Mouse (Mus musculus) Muller cell, postnatal 12 days (primary cell): ENCODE results near the gene Il3ra.
A peak's percentile ranks its signal among the peaks of the same experiment; 100 is the strongest.

Experiments used
- DNase-seq: peaks from one replicate; pipeline ENCODE4 v3.0.0-alpha.2; 2015; ENCODE audit errors: inconsistent ontology term

Il3ra gene

DNA sequence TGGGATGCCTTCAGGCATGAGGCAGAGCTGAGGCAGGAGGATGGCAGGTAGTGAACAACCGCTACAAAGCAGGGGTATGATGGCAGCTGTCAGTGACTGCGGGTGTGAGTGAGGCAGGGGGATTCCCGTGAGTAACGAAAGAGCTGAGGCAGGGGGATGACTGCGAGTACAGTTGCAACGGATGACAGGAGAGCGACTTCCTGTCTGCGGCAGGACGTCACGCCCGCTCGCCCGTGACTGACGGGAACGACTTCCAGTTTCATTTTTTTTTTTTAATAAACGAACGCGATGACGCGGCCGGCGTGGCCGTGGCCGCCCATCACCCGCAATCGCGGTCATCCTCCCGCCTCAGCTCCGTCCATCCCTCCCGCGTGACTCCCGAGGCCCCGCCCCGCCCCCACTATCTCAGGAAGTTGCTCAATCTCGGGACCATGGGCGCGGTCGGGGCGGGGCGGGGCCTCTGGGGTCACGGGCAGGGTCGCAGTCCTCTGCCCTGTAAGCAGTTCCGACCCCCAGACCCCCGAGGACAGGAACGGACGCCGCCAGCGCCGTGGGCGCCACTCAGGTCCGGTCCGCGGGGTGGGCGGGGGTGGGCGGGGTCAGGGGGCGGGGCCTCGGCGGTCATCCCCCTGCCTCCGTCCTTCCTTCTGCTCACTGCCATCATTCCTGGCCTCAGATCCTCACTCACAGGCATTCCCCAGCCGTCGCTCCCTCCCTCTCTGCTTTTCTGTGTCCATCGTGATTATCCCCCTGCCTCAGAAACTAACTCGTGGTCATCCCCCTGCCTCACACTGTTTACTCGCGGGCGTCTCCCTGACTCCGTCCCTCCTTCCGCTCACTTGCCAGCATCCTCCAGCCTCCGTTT, at the start of gene Il3ra:
Il3ra (plus strand) TSS at position 328 of the 865 bp plus-strand sequence.
- peak; percentile 93 for DNase-seq

GRCm38 (mm10) chr14:14308938-14309337, 37.1 kb upstream of the Il3ra start:
- no peak for DNase-seq

- no peak for DNase-seq
Measured at GRCm38 (mm10) chr14:14309416-14309815, 36.7 kb upstream of the Il3ra start.

- no peak for DNase-seq
Measured at GRCm38 (mm10) chr14:14322528-14322927, 23.5 kb upstream of the Il3ra start, which contains the start of gene Olfr31. Gene Olfr31, plus strand, starts transcription at chr14:14322828.

- DNase-seq, result peak; percentile 97
Measured at GRCm38 (mm10) chr14:14345113-14345871, 783 bp upstream of the Il3ra start.

- DNase-seq, result no peak
Measured at GRCm38 (mm10) chr14:14346813-14347100, 682 bp downstream of the Il3ra start.

- peak; percentile 30 for DNase-seq
Measured at GRCm38 (mm10) chr14:14347151-14347835, 1.2 kb downstream of the Il3ra start.

DNA sequence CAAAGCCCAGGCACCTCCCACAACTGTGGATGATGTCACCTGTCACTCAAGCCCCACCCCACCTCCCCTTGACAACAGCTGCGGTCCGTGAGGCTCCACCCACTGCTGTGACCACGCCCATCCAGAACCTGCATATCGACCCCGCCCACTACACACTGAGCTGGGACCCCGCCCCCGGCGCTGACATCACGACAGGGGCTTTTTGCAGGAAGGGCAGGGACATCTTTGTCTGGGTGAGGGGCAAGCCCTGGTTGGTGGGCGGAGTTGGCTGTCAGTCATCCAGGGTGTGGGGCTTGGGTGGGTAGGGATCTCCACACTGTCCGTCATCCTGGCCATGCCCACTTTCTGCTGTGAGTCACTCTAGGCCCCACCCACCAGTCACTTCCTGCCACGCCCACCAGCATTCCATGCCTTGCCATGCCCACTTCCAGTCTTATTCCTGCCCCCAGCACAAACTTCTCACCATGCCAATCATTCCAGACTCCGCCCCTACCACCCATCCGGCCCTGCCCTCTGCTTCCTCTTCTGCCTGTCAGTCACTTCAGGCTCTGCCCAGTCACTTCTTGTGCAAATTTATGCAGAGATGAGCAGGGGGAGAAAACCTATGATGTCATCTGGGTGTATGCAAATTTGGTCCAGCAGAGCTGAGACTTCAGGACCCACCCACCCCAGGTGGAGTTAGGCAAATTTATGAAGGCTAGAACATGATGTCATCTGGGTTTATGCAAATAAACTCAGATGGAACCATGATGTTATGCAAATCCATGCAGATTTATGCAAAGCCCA, 2.0 kb downstream of the Il3ra start:
- peak; percentile 56 for DNase-seq

DNA sequence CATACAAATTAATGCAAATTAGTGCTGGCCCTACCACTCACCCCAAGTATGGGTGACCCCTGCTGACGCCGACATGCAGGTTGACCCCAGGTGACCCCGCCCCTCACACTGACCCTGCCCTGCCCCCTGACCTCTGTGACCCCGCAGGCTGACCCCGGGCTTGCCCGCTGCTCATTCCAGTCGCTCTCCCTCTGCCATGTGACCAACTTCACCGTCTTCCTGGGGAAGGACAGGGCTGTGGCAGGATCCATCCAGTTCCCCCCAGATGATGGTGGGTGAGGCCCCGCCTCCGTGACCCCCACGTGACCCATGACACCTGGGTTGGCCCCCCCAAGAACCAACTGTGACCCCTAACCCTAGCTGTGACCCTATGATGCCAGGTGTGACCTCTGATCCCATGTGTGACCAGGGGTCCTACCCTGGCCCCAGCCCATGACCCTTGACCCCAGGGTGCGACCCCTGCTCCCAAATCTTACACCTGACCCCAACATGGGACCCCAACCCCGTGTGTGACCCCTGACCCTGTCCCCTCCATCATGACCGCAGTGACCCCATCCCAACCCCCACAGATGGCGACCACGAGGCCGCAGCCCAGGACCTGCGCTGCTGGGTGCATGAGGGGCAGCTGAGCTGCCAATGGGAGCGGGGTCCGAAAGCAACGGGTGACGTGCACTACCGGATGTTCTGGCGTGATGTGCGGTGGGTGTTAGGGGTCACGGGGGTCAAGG, 2.8 kb downstream of the Il3ra start:
- DNase-seq, result no peak

DNA sequence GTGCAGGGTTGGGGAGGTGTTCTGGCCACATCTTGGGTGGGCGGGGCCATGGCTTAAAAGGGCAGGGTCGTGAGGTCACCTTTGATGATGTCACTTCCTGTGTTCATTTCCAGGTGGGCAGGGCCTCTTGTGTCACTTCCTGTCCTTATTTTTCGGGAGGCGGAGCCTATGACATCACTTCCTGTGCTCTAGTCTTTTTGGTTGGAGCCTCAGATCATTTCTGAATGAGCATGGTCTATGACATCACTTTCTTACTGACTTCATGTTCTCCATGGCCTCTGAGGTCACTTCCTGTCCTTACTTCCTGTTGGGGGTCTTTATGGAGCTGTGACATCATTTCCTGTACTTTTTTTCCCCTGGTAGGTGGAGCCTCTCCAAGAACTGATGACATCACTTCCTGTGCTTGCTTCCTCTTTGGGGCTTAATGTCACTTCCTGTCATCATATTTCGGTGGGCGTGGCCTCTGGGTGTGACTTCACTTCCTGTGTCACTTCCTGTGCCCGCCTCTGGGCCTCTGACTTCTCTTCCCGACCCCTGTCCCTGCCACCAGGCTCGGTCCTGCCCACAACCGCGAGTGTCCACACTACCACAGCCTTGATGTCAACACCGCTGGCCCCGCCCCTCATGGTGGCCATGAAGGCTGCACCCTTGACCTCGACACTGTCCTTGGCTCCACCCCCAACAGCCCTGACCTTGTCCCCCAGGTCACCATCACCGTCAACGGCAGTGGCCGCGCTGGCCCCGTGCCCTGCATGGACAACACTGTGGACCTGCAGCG, 3.6 kb downstream of the Il3ra start:
- peak; percentile 17 for DNase-seq

DNA sequence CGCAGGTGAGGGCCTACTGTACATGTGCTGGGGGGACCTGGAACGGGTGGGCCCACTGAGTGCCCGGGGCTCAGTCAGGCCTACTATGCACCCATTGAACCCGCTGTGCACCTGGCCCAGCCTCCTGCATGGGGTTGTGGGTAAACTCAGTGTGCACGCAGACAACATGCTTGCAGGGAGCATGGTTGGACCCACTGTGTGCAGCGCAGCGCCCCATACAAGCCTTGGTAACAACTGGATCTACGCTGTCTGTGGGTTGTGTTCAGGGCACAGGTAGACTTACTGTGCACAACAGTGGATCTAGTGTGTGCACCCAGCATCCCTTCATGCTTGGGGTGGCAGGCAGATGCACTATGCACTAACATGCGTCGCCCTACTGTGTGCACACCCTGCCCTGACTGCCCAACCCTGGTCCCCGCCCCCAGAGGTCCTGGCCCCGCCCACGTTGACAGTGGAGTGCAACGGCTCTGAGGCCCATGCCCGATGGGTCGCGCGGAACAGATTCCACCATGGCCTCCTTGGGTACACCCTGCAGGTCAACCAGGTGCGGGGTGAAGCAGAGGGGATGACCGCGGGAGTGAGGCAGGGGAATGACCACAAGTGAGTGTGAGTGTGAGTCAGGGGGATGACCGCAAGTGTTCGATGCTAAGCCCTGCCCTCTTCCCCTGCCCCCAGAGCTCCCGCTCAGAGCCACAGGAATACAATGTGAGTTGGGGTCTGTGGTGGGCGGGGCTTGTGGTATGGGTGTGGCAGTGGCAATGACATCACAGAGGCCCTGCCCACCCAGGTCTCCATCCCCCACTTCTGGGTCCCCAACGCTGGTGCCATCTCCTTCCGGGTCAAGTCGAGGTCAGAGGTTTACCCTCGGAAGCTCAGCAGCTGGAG, 4.4 kb downstream of the Il3ra start:
- no peak for DNase-seq

DNA sequence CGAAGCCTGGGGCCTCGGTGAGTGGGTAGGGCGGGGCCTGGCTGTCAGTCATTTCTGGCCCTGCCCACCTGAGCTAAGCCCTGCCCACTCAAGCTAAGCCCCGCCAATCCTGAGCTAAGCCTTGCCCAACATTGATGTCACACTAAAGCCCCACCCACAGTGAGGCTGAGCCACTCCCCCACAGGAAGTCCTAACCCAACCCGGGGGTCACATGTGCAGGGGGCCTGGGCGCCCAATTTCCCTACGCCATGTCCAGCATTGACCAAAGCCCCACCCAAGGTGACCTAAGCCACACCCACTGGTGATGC, 5.0 kb downstream of the Il3ra start:
- DNase-seq, result no peak

DNA sequence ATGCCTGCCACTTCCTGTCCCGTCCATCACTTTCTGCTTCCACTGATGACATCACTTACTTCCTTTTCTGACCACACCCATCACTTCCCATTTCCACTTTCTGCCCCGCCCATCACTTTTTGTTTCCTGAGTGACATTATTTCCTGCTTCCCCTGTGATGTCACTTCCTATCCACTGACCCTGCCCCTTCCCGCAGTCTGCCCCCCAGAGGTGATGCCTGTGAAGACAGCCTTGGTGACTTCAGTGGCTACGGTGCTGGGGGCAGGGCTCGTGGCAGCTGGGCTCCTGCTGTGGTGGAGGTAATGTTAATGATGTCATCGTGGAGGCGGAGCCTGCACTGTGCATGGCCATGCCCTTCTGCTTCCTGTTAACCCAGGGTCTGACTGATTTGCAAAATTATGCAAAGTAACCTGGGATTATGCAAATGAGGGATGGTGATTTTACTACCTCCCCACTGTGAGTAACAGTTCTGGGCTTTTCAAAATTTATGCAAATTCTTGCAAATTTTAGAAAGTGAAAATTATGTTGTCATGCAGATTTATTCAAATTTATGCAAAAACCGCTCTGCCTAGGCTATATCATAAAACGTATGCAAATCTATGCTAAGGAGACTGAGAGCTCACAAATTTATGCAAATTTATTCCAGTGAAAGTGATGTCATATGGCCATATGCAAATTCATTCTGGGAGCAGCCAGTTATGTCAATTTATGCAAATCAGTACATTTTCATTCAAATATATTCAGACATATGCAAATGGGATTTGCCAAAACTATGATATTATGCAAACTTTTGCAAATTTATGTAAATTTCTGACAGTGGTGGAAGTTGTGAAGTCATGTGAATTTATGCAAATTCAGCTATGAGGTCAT, 5.9 kb downstream of the Il3ra start:
- no peak for DNase-seq

DNA sequence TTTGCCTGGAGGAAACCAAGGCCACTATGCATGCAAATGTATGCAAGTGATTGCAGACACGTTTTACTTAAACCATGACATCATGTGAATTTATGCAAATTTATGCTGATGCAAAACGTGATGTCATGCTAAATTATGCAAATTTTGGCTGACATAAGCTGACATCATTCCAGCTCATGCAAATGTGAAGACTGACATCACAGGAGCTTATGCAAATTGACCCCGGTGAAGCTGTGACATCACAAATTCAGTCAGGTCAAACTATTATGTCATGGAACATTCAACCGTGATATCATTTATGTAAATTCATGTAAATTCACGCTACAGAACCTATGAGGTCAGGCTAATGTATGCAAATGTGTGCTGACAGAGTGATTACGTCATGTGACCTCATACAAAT, 6.5 kb downstream of the Il3ra start:
- DNase-seq, result no peak

DNA sequence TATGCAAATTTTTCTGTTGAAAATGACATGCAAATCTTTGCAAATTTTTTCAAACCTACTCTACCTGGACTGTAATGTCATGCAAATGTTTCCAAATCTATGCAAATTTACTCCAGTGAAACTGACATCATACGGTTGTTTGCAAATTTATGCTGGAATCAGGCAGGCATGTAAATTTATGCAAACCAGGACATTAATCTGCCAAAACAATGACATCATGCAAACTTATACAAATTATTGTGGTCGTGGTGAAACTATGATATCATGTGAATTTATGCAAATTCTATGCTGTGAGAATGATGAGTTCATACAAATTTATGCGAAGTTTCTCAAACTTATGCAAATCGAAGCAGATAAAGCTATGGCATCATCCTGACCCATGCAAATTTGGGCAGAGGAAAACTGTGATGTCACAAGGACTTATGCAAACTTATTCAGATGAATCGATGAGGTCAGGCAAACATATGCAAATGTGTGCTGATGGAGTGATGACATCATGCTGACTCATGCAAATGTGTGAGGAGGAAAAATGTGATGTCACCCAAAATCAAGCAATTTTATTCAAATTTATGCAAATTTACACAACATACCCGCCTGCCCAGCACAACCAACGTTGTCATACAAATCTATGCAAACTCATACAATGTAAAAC, 7.1 kb downstream of the Il3ra start:
- DNase-seq, result no peak

- no peak for DNase-seq
Measured at GRCm38 (mm10) chr14:14353740-14354510, 7.8 kb downstream of the Il3ra start.
